Mouse (Mus musculus): ENCODE results near the gene Ccdc27.
A peak's percentile ranks its signal among the peaks of the same experiment; 100 is the strongest.

The Ccdc27 gene

GRCm38 (mm10) chr4:154024729-154025521 lies 17.6 kb downstream of the Ccdc27 start:
- peak; percentile 57 for DNase-seq

GRCm38 (mm10) chr4:154023754-154024601 lies 18.5 kb downstream of the Ccdc27 start:
- DNase-seq, result peak; percentile 91

- DNase-seq, result no peak
Observed at GRCm38 (mm10) chr4:154022844-154023243, 19.6 kb downstream of the Ccdc27 start.

GRCm38 (mm10) chr4:154022407-154022806 lies 20.1 kb downstream of the Ccdc27 start:
- no peak for DNase-seq

- no peak for DNase-seq
Observed at GRCm38 (mm10) chr4:154021432-154021831, 21.0 kb downstream of the Ccdc27 start.

- peak; percentile 75 for DNase-seq
Observed at GRCm38 (mm10) chr4:154019571-154019970, 22.9 kb downstream of the Ccdc27 start.

- no peak for DNase-seq
Observed at GRCm38 (mm10) chr4:154015476-154015875, 27.0 kb downstream of the Ccdc27 start.

- no peak for DNase-seq
Observed at GRCm38 (mm10) chr4:154012132-154012882, 30.2 kb downstream of the Ccdc27 start.

DNA sequence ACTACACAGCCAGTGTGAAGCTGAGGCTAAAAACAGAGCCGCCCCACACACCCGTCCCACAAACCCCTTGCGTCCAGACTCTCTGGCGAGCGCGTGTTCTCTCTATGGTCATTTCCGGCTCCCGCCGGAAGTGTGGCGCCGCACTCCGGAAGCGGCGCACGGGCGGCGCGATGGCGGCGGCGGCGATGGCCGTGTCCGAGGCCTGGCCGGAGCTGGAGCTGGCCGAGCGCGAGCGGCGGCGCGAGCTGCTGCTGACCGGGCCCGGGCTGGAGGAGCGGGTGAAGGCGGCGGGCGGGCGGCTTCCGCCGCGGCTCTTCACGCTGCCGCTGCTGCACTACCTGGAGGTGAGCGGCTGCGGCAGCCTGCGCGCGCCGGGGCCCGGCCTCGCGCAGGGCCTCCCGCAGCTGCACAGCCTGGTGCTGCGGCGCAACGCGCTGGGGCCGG lies 30.8 kb downstream of the Ccdc27 start, which contains the start of gene Lrrc47:
Gene Lrrc47 (plus strand): TSS at position 86 of the 444 bp plus-strand sequence.
- peak; percentile 84 for DNase-seq

- DNase-seq, result no peak
Observed at GRCm38 (mm10) chr4:154010907-154011645, 31.4 kb downstream of the Ccdc27 start.

- DNase-seq, result no peak
Observed at GRCm38 (mm10) chr4:154007759-154008158, 34.7 kb downstream of the Ccdc27 start.

DNA sequence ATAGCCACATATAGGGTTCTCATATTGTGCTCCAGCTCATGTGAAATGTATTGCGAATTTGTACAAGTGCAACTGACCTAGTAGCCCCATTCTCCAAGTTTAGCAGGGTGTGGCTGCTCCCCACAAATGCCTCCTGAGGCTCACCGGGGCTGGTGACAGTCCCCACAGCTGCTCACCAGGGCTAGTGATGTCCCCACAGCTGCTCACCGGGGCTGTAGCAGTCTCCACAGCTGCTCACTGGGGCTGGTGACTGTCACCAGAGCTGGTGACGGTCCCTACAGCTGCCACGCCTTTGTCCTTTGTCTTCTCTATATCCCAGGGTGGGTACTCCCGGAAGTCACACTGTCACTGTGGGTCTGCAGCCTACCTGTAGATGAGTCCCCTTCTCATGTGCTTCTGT lies 36.2 kb downstream of the Ccdc27 start:
- DNase-seq, result no peak

- no peak for DNase-seq
Observed at GRCm38 (mm10) chr4:154005488-154005887, 37.0 kb downstream of the Ccdc27 start.

DNA sequence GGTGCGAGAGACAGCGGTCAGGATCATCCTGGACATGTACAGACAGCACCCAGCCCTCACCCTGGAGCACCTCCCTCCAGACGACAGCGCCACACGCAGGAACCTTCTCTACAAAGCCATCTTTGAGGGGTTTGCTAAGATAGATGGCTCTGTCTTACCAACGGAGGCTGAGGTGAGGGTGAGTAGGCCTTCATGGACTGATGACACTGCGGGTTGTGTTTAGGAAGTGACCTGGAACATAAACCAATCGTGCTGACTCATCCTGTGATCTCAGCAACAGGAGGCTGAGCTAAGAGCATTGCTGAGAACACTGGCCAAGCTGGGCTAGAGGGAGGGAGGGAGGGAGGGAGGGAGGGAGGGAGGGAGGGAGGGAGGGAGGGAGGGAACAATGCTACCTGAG lies 49.0 kb downstream of the Ccdc27 start:
- DNase-seq, result no peak

DNA sequence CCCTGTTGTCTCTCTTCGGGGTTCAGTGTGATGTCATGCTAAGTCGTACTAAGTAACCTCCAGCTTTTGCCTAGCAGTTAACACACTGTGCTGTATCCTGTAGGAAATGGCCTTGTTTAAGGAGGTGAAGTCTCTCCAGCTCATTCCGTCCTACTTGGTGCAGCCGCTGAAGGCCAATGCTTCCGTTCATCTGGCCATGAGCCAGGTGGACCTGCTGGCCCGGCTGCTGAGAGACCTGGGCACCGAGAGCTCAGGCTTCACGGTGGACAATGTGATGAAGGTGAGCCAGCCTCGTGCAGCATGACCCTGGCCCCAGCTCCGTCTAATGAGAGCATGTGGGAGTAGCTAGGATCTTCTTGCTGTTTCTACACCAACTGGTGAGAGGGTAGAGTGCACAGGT lies 49.8 kb downstream of the Ccdc27 start:
- DNase-seq, result no peak

GRCm38 (mm10) chr4:153980470-153980869 lies 62.0 kb downstream of the Ccdc27 start:
- DNase-seq, result no peak

- DNase-seq, result no peak
Observed at GRCm38 (mm10) chr4:153979243-153979642, 63.2 kb downstream of the Ccdc27 start.
